Mouse (Mus musculus): Measurements from ENCODE around the gene Gpr35. TPM values are rescaled to one million over a fixed set of nuclear protein-coding genes. Genes with fewer than 3 reads are reported as not detected.
"Not testable (repeated sequence)": the region's sequence is repeated elsewhere in the genome, so short reads cannot be mapped to it uniquely, and the experiment has no call there.

The Gpr35 gene
- polyA plus RNA-seq, 1 experiment from 2014 or later, result 0.32 TPM

DNA sequence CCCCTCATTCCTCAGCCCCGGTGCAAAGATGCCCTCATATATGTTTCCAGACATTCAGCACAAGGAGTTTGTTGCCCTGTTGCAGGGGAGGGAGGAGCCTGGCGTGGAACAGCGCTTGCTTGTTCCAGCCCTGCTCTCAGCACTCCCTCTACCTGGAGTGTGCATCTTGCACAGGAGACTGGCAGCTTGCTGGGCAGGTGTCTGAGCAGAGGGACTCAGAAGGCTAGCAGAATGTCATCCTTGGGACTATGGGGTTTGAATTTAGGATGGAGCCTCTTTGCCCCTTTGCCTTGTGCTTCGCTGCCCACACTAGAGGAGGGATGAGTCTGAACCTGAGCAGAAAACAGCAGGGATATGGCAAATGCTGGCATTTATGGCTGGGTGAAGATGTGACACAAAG lies 10.9 kb upstream of the Gpr35 start:
- DNase-seq (ENCODE audit: low spot score), result no peak
- H3K9me3 ChIP-seq (ENCODE audit: control insufficient read depth, low read length), result no peaks in the 10 kb centered on the region
- H3K27ac ChIP-seq, result no peak overlapping the region
- H3K4me3 ChIP-seq (replicated peaks; ENCODE audit: low read length), result no peak overlapping the region
- H3K4me1 ChIP-seq (replicated peaks; ENCODE audit: control insufficient read depth, insufficient read depth, low read length), result peaks cover 16% of the 10 kb centered on the region
- H3K27me3 ChIP-seq (ENCODE audit: control insufficient read depth, insufficient read depth, low read length), result no peaks in the 10 kb centered on the region
- H3K36me3 ChIP-seq (replicated peaks; ENCODE audit: control insufficient read depth, insufficient read depth), result peaks cover 69% of the 10 kb centered on the region
- 96% methylated on average over 4 of the region's 4 CpGs for WGBS
- no peak overlapping the region for H3K4me2 ChIP-seq (replicated peaks)
- H3K9ac ChIP-seq, result no peak overlapping the region
- ATAC-seq (ENCODE audit: low FRiP score), result no peak

DNA sequence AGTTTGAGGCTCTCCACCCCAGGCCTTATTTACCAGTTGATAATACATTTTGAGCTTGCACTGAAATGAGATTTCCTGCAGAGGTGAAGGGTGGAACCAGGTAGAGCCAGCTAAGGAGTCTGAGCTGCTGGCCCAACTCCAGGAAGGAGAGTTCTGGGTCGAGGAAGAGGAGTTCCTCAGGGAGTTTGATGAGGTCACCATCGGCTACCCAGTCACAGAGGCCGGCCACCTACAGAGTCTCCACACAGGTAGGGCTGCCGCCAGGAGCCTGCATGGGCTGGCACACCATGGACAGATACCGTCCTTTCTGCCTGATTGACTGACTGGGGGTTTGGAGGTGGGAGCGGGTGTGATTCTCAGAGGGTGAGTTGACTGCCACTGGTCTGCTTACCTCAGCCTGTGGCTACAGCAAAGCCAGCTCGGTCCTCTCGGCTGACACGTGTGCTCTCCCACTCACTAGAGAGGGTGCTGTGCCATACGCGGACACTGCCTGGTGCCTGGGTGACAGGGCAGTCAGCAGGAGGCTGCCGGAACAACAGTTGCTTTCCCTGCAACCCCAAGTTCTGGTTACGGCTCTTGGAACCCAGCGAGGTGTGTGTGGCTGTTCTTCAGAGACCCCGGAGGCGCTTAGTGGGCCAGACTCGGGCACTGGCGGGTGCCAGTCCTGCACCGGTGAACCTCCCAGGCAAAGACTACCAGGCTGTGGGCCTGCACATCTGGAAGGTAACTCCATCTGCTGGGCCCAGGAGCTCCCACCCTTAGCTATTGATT lies 7.3 kb upstream of the Gpr35 start:
- Histone ChIP-seq H3K4me1 (replicated peaks; ENCODE audit: control insufficient read depth, insufficient read depth, low read length) (no peaks in the 10 kb centered on the region), H3K4me3 (replicated peaks; ENCODE audit: low read length) (no peak overlapping the region), H3K4me2 (replicated peaks) (no peak overlapping the region), H3K27ac (no peak overlapping the region), H3K36me3 (replicated peaks; ENCODE audit: control insufficient read depth, insufficient read depth) (peaks cover 97% of the 10 kb centered on the region), H3K9ac (no peak overlapping the region), H3K27me3 (ENCODE audit: control insufficient read depth, insufficient read depth, low read length) (no peaks in the 10 kb centered on the region), H3K9me3 (ENCODE audit: control insufficient read depth, low read length) (no peaks in the 10 kb centered on the region)
- ATAC-seq (ENCODE audit: low FRiP score), result no peak
- no peak for DNase-seq (ENCODE audit: low spot score)
- WGBS, result 96% methylated on average over 19 of the region's 19 CpGs

DNA sequence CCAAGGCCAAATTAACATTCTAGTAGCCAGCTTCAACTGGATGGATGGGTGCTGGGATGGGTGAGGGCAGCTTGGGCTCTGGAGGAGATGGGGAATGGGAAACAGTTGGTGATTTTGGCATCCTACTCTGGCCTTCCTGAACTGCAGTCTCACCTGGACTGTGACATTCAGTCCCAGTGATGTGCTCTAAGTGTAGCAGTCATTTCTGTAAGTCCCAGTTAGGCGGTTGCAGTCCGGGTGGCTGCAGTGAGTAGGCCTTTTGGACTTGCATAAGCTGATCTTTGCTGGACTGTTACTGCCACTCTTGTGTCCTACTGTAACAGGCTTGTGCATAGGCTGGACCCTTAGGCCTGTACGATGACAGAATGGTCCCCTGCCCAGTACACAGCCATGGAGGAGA lies 2.7 kb upstream of the Gpr35 start:
- H3K27me3 ChIP-seq (ENCODE audit: control insufficient read depth, insufficient read depth, low read length), result no peaks in the 10 kb centered on the region
- no peak overlapping the region for H3K27ac ChIP-seq
- peaks cover 77% of the 10 kb centered on the region for H3K36me3 ChIP-seq (replicated peaks; ENCODE audit: control insufficient read depth, insufficient read depth)
- no peaks in the 10 kb centered on the region for H3K4me1 ChIP-seq (replicated peaks; ENCODE audit: control insufficient read depth, insufficient read depth, low read length)
- 97% methylated on average over 3 of the region's 3 CpGs for WGBS
- H3K4me2 ChIP-seq (replicated peaks), result no peak overlapping the region
- ATAC-seq (ENCODE audit: low FRiP score) (no peak), DNase-seq (ENCODE audit: low spot score) (no peak)
- H3K4me3 ChIP-seq (replicated peaks; ENCODE audit: low read length), result no peak overlapping the region
- no peaks in the 10 kb centered on the region for H3K9me3 ChIP-seq (ENCODE audit: control insufficient read depth, low read length)
- no peak overlapping the region for H3K9ac ChIP-seq

DNA sequence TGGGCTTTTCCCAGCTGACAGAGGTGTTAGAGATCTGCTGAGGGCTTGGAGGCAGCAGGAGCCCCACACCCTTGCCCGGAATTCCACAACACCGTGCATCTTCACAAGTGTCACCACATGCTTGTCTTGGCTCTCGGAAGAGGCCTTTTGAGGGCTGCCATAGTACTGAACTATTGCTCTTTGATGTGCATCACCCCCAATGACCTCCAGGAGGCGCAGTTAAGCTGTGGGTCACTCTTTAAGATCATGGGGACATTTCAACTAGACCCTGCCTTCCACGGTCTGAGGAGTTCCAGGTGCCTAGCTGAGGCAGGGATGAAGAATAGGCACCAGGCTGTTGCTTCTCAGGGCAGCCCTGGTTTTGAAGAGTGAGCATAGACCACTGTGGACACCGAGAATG lies 1.2 kb upstream of the Gpr35 start:
- ATAC-seq (ENCODE audit: low FRiP score) (no peak), DNase-seq (ENCODE audit: low spot score) (no peak)
- 73% methylated on average over 6 of the region's 6 CpGs for WGBS

GRCm38 (mm10) chr1:92953641-92954040 lies 3.0 kb downstream of the Gpr35 start:
- 69% methylated on average over 2 of the region's 2 CpGs for WGBS
- no peak overlapping the region for H3K4me3 ChIP-seq (replicated peaks; ENCODE audit: low read length)

More for the DNA sequence above, 1.2 kb upstream of the Gpr35 start:
- no peak overlapping the region for H3K4me3 ChIP-seq (replicated peaks; ENCODE audit: low read length)
- no peaks in the 10 kb centered on the region for H3K27me3 ChIP-seq (ENCODE audit: control insufficient read depth, insufficient read depth, low read length)
- H3K9ac ChIP-seq, result no peak overlapping the region
- no peaks in the 10 kb centered on the region for H3K4me1 ChIP-seq (replicated peaks; ENCODE audit: control insufficient read depth, insufficient read depth, low read length)
- no peaks in the 10 kb centered on the region for H3K9me3 ChIP-seq (ENCODE audit: control insufficient read depth, low read length)
- peaks cover 63% of the 10 kb centered on the region for H3K36me3 ChIP-seq (replicated peaks; ENCODE audit: control insufficient read depth, insufficient read depth)
- H3K27ac ChIP-seq, result no peak overlapping the region
- no peak overlapping the region for H3K4me2 ChIP-seq (replicated peaks)

GRCm38 (mm10) chr1:92956571-92957335 lies 6.1 kb downstream of the Gpr35 start:
- peak overlapping the region; percentile 36 for H3K4me2 ChIP-seq (replicated peaks)
- WGBS, result 13% methylated on average over 11 of the region's 11 CpGs
- H3K4me1 ChIP-seq (replicated peaks; ENCODE audit: control insufficient read depth, insufficient read depth, low read length); ATAC-seq (ENCODE audit: low FRiP score); DNase-seq (ENCODE audit: low spot score); H3K4me3 ChIP-seq (replicated peaks; ENCODE audit: low read length); H3K9me3 ChIP-seq (ENCODE audit: control insufficient read depth, low read length); H3K27ac ChIP-seq; H3K36me3 ChIP-seq (replicated peaks; ENCODE audit: control insufficient read depth, insufficient read depth); H3K9ac ChIP-seq; H3K27me3 ChIP-seq (ENCODE audit: control insufficient read depth, insufficient read depth, low read length): not testable (repeated sequence)

More at GRCm38 (mm10) chr1:92953641-92954040, 3.0 kb downstream of the Gpr35 start:
- H3K36me3 ChIP-seq (replicated peaks; ENCODE audit: control insufficient read depth, insufficient read depth), result peaks cover 21% of the 10 kb centered on the region
- H3K9me3 ChIP-seq (ENCODE audit: control insufficient read depth, low read length), result no peaks in the 10 kb centered on the region
- no peak overlapping the region for H3K4me2 ChIP-seq (replicated peaks)
- H3K9ac ChIP-seq, result no peak overlapping the region
- ATAC-seq (ENCODE audit: low FRiP score) (no peak), DNase-seq (ENCODE audit: low spot score) (no peak)
- H3K4me1 ChIP-seq (replicated peaks; ENCODE audit: control insufficient read depth, insufficient read depth, low read length), result no peaks in the 10 kb centered on the region
- no peak overlapping the region for H3K27ac ChIP-seq
- no peaks in the 10 kb centered on the region for H3K27me3 ChIP-seq (ENCODE audit: control insufficient read depth, insufficient read depth, low read length)

- 87% methylated on average over 1 of the region's 1 CpGs for WGBS
- Histone ChIP-seq H3K4me3 (replicated peaks; ENCODE audit: low read length) (no peak overlapping the region), H3K36me3 (replicated peaks; ENCODE audit: control insufficient read depth, insufficient read depth) (no peaks in the 10 kb centered on the region), H3K9me3 (ENCODE audit: control insufficient read depth, low read length) (no peaks in the 10 kb centered on the region), H3K27me3 (ENCODE audit: control insufficient read depth, insufficient read depth, low read length) (no peaks in the 10 kb centered on the region), H3K4me1 (replicated peaks; ENCODE audit: control insufficient read depth, insufficient read depth, low read length) (no peaks in the 10 kb centered on the region), H3K4me2 (replicated peaks) (no peak overlapping the region), H3K9ac (no peak overlapping the region), H3K27ac (no peak overlapping the region)
- ATAC-seq (ENCODE audit: low FRiP score), result no peak
- no peak for DNase-seq (ENCODE audit: low spot score)
Observed at GRCm38 (mm10) chr1:92958999-92959398, 8.3 kb downstream of the Gpr35 start.

- not testable (repeated sequence) for ATAC-seq (ENCODE audit: low FRiP score); H3K36me3 ChIP-seq (replicated peaks; ENCODE audit: control insufficient read depth, insufficient read depth); DNase-seq (ENCODE audit: low spot score); H3K4me3 ChIP-seq (replicated peaks; ENCODE audit: low read length); H3K27me3 ChIP-seq (ENCODE audit: control insufficient read depth, insufficient read depth, low read length); H3K27ac ChIP-seq; H3K9ac ChIP-seq; H3K4me2 ChIP-seq (replicated peaks); H3K9me3 ChIP-seq (ENCODE audit: control insufficient read depth, low read length); H3K4me1 ChIP-seq (replicated peaks; ENCODE audit: control insufficient read depth, insufficient read depth, low read length)
- 90% methylated on average over 6 of the region's 6 CpGs for WGBS
Observed at GRCm38 (mm10) chr1:92970791-92971190, 20.1 kb downstream of the Gpr35 start.

- H3K9ac ChIP-seq, result no peak overlapping the region
- no peaks in the 10 kb centered on the region for H3K36me3 ChIP-seq (replicated peaks; ENCODE audit: control insufficient read depth, insufficient read depth)
- H3K9me3 ChIP-seq (ENCODE audit: control insufficient read depth, low read length), result no peaks in the 10 kb centered on the region
- H3K4me2 ChIP-seq (replicated peaks), result no peak overlapping the region
- no peaks in the 10 kb centered on the region for H3K4me1 ChIP-seq (replicated peaks; ENCODE audit: control insufficient read depth, insufficient read depth, low read length)
- H3K27me3 ChIP-seq (ENCODE audit: control insufficient read depth, insufficient read depth, low read length), result no peaks in the 10 kb centered on the region
- H3K4me3 ChIP-seq (replicated peaks; ENCODE audit: low read length), result no peak overlapping the region
- DNase-seq (ENCODE audit: low spot score) (no peak), ATAC-seq (ENCODE audit: low FRiP score) (no peak)
- 92% methylated on average over 7 of the region's 7 CpGs for WGBS
- H3K27ac ChIP-seq, result no peak overlapping the region
Observed at GRCm38 (mm10) chr1:92971879-92972795, 21.5 kb downstream of the Gpr35 start.
